In the genomic region with DNA sequence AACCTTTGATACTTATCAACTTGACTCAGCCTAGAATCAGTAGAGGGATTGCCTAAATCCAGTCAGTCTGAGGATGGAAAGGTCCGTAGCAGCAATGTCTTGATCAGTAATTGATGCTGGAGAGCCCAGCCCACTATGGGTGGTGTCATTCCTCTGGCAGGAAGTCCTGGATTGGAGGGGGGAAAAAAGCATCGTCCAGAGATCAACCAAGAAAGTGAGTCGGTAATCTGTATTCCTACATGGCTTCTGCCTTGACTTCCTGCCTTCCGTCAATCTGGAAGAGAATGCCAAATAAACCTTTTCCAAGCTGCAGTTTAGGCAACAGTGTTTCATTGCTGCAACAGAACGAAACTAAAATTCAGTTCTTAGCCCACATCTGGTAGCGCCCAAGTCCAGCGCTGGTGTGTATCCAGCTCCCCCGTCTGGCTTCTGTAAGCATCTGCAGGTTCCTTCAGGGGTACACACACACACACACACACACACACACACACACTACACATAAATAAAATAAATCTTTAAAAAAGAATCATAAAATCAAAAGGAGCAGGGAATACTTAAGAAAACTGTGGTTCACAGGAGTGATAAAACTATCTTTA, we compare ENCODE assay signal across 8 mouse cellular contexts. TPM values are rescaled to one million over a fixed set of nuclear protein-coding genes. Genes with fewer than 3 reads are reported as not detected.
DNase-seq lines count a peak whose midpoint lies in the region; ATAC-seq lines count a peak whose summit lies in the region.

No protein-coding gene starts in this region.

- H3K36me3 ChIP-seq in forebrain, embryonic 16.5 days (ENCODE audit: control insufficient read depth, insufficient read depth) = no peaks in the 10 kb centered on the region
- peaks cover 5% of the 10 kb centered on the region for H3K36me3 ChIP-seq in liver, embryonic 13.5 days

- peak overlapping the region; percentile 88 for H3K4me2 ChIP-seq in forebrain, embryonic 16.5 days (ENCODE audit: low read length)
- peak overlapping the region; percentile 94 for H3K4me2 ChIP-seq in liver, embryonic 13.5 days

- H3K4me1 ChIP-seq in forebrain, embryonic 16.5 days (replicated peaks; ENCODE audit: control insufficient read depth, insufficient read depth, low read length) = peaks cover 12% of the 10 kb centered on the region
- peaks cover 29% of the 10 kb centered on the region for H3K4me1 ChIP-seq in liver, embryonic 13.5 days (replicated peaks)

- DNase-seq in heart, adult 11 months = peak; percentile 88
- no peak for DNase-seq in heart, adult 9 months (ENCODE audit: low spot score in 2 of 2)
- peak; percentile 56 for DNase-seq in ES-CJ7 (ENCODE audit: low read depth, low spot score)
- no peak for DNase-seq in liver, embryonic 13.5 days
- no peak for DNase-seq in embryo, embryonic 10.5 days (ENCODE audit: low spot score)
- DNase-seq in urinary bladder, postnatal 36 days (ENCODE audit: low spot score in 2 of 2) = no peak
- DNase-seq in gastrocnemius, adult 18-20 months (ENCODE audit: low spot score) = no peak

- no peaks in the 10 kb centered on the region for H3K9me3 ChIP-seq in forebrain, embryonic 16.5 days (ENCODE audit: control insufficient read depth, low read length)
- no peaks in the 10 kb centered on the region for H3K9me3 ChIP-seq in liver, embryonic 13.5 days (replicated peaks)

- WGBS in forebrain, embryonic 16.5 days = 89% methylated on average over 8 of the region's 8 CpGs
- WGBS in liver, embryonic 13.5 days (ENCODE audit: insufficient replicate concordance) = 67% methylated on average over 8 of the region's 8 CpGs

- H3K27ac ChIP-seq in forebrain, embryonic 16.5 days (ENCODE audit: low read length) = no peak overlapping the region; the same call in 1 of the 2 replicates
- H3K27ac ChIP-seq in liver, embryonic 13.5 days = no peak overlapping the region

- H3K9ac ChIP-seq in forebrain, embryonic 16.5 days (replicated peaks; ENCODE audit: low read depth, low read length) = no peak overlapping the region
- H3K9ac ChIP-seq in liver, embryonic 13.5 days = peak overlapping the region; percentile 83

- H3K27me3 ChIP-seq in forebrain, embryonic 16.5 days (replicated peaks; ENCODE audit: control insufficient read depth, insufficient read depth, low read length) = no peaks in the 10 kb centered on the region
- H3K27me3 ChIP-seq in liver, embryonic 13.5 days = no peaks in the 10 kb centered on the region

- no peak for ATAC-seq in forebrain, embryonic 16.5 days
- no peak for ATAC-seq in liver, embryonic 13.5 days (ENCODE audit: low read depth)

- H3K4me3 ChIP-seq in forebrain, embryonic 16.5 days (replicated peaks; ENCODE audit: low read length) = peak overlapping the region; percentile 86
- H3K4me3 ChIP-seq in liver, embryonic 13.5 days (replicated peaks) = peak overlapping the region; percentile 78

RNA-seq across cellular contexts. Expression of a gene that starts 1.0 kb away (rescaled TPM):
- 8.7 and 11.2 TPM in 2 replicates for polyA plus RNA-seq in forebrain, embryonic 16.5 days (2015; fragmentation: Nextera tagmentation; extraction: Ambion mirVana)
- polyA plus RNA-seq in liver, embryonic 13.5 days (2015; fragmentation: Nextera tagmentation; extraction: Ambion mirVana) = 22.2 and 26.9 TPM in 2 replicates
- 1 to 10 TPM; 9.0 to 9.9 TPM for total RNA-seq in gastrocnemius, adult 18-20 months (2021)

RNA-seq across cellular contexts. Expression of a gene that starts 11.8 kb away (rescaled TPM):
- 32.5 and 34.1 TPM in 2 replicates for polyA plus RNA-seq in forebrain, embryonic 16.5 days (2015; fragmentation: Nextera tagmentation; extraction: Ambion mirVana)
- 31.6 and 38.8 TPM in 2 replicates for polyA plus RNA-seq in liver, embryonic 13.5 days (2015; fragmentation: Nextera tagmentation; extraction: Ambion mirVana)
- 10 to 100 TPM; 27.4 to 30.6 TPM for total RNA-seq in gastrocnemius, adult 18-20 months (2021)

Comparison
In these comparisons a context has a peak if more than half of its experiments do, and no peak if none do; other contexts are left out.
1. DNase-seq: peak in heart, adult 11 months (single experiment) and ES-CJ7 (single experiment); none in heart, adult 9 months (0 of 2), liver, embryonic 13.5 days (single experiment), embryo, embryonic 10.5 days (single experiment), urinary bladder, postnatal 36 days (0 of 2) and gastrocnemius, adult 18-20 months (single experiment).